Mouse (Mus musculus) 3134 (cell line): ENCODE data around the gene Tnfaip1.
"Not testable (repeated sequence)": the region's sequence is repeated elsewhere in the genome, so short reads cannot be mapped to it uniquely, and the experiment has no call there.

ENCODE experiments used
- DNase-seq: peaks from one replicate; pipeline ENCODE4 v3.0.0-alpha.2; 2011; ENCODE audit warnings: low spot score; ENCODE audit not compliant: insufficient read length; ENCODE audit errors: extremely low read depth

Gene Tnfaip1

GRCm38 (mm10) chr11:78536080-78536689 lies at the start of gene Tnfaip1, which contains the start of gene Ift20:
Gene Tnfaip1 (minus strand): TSS chr11:78536332.
Gene Ift20 (plus strand): TSS chr11:78536361.
- DNase-seq: peak; percentile 93

DNA sequence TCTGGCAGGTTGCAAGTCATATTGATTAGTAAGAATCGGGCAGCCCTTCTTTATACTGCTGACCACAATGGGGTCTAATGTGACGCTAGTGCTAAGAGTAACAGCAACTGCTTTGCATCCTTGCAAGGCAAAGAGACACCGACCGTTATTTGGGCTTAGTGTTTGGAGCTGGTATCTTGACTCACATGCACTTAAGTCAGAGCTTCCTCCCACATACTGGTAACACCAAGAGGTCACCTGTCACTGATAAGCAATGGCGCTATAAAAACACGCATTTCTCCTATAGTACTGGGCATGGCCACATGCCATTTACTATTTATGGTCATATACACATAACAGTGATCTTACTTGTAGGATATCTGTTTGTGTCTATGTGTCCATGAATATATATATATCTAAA lies 46.7 kb upstream of the Tnfaip1 start:
- DNase-seq: no peak

DNA sequence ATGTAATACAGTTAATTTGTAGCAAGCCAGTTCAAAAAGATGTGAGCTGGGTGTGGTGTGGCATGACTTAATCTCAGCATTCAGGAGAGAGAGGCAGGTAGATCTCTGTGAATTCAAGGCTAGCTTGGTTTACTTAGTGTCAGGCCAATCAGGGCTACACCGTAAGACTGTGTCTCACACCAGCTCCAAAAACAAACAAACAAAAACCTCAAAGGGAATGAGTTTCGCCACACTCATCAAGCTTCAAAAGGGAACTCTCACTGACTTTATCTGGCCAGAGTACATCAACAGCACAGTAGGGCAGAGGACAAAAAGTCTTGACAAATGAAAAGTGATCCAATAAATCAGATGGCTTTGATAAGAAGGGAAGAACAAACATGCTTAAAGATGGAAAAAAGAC lies 38.8 kb upstream of the Tnfaip1 start:
- no peak for DNase-seq

GRCm38 (mm10) chr11:78574536-78574935 lies 38.4 kb upstream of the Tnfaip1 start:
- DNase-seq: no peak

- DNase-seq: not testable (repeated sequence)
Measured at GRCm38 (mm10) chr11:78574031-78574430, 37.9 kb upstream of the Tnfaip1 start.

DNA sequence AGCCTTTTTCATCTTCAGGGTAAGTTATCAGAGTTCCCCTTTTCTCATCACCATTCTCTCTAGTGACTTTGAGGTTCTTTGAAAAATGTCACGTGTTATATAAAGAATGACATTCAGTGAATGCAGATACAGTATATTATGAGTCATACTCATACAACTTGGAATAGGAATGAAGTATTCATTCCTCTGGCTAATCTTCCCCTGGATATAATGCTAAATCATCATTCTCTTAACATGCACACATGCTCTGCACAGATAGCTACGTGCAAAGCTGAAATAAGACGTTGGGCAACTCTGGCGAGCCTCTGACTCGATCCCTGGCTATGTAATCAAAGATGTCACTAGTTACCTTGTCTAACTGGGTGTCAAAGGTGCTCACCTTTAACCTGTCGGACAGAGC lies 35.7 kb upstream of the Tnfaip1 start:
- DNase-seq: no peak

DNA sequence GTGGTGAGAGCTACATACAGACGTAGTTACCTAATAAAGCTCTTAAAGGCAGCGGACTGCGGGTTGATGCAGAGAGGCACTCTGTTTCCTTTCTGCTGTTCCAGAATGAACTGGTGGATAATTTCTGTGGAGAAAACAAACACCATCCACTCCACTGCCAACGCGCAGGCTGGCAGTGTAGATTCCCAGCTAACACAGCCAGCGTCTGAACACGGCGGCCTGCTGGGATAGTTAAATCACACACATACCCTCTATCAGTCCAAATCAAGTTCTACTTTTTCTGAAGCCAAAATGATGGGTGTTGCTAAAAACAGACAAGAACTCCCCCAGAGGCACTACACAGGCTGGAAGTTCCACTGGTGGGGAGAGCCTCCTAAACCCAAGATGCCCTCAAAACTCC lies 35.3 kb upstream of the Tnfaip1 start:
- DNase-seq: no peak

- no peak for DNase-seq
Measured at GRCm38 (mm10) chr11:78569806-78570205, 33.7 kb upstream of the Tnfaip1 start.

GRCm38 (mm10) chr11:78568827-78569226 lies 32.7 kb upstream of the Tnfaip1 start:
- no peak for DNase-seq

DNA sequence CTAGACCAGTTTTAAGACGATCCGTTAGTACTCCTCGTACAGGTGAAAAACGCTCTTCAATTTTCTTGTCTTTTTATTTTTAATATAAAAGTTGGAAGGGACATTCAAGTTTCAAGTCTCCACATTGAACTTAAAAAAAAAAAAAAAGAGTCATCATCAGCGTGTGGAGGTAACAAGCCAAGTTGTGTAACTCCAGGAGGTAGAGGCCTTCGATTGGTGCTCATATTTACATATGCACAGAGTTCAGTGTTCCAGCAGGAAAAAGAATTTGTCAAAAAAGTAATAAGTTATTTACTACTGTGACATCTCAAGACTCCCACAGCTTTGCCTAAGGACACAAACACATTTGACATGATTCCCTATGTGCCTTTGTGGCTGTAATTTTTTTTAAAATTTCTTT lies 31.5 kb upstream of the Tnfaip1 start:
- no peak for DNase-seq

DNA sequence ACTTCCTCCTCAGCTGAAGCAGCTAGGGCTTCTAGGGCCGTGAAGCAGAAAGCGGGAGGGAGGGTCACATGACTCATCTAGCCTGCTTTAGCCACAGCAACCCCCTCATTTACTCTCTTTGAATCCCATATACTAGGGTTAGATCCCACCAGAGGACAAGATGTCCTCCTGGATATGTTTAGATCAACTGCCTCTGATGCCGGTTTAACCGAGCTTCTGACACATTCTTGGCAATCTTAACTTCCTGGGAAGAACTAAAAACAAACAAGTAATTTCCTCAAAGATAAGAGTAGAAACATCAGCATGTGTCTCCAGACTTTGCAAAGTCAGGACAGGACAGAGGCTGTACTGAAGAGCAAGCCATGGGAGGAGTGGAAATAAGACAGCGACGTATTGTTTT lies 30.6 kb upstream of the Tnfaip1 start:
- no peak for DNase-seq

GRCm38 (mm10) chr11:78560447-78560846 lies 24.3 kb upstream of the Tnfaip1 start:
- DNase-seq: no peak

DNA sequence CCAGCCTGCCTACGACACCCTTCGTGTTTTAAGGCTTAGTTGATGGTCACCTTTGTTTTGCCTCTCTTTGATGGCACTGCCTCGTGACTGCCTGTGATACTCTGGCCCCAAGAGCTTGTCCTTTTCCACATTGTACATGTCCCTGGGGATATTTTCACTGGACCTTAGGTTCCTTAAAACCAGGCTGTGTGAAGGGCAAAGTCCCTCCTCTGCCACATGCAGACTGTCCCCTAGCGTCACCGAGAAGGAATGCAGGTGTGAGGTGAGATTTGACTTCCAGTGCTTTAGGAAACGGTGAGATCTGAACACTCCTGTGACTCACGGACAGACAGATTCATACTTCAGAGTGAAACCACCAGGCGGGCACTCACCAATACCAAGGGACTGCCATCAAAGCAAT lies 21.1 kb upstream of the Tnfaip1 start:
- DNase-seq: no peak

DNA sequence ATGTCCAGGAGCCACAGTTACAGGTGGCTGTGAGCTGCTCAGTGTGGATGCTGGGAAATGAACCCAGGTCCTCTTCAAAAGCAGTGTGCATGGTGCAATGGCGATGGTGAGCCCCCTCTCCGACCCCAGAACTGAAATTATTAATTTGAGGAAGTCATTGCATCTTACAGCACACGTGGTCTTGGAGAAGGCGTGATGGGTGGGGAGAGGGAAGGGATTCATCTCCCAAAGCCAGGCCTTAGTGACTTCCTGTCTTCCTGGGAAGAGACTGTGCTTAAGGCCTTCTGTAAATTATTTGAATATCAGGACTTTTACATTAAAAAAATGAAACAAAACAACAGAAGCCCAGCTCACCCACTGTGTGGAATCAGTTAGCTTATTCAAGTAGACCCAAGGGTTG lies 19.9 kb upstream of the Tnfaip1 start:
- DNase-seq: no peak

DNA sequence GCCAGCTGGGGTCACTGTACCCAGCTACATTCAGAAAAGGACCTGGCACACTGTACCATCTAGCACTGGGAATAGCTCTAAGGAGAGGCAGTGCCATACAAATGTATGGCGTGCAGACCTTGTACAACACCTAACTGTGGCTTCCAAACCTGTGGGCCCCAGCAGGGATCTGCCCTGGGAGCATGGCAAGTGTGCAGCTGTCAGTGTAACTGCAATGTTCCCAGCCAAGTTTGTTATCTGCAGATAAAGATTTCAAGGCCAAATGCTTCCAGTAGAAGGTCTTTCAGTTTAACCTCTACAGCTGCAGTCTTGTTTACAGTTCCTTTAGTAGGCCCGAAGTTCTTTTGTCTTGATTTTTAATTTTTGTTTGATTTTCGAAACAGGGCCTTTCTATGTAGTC lies 19.5 kb upstream of the Tnfaip1 start:
- no peak for DNase-seq

DNA sequence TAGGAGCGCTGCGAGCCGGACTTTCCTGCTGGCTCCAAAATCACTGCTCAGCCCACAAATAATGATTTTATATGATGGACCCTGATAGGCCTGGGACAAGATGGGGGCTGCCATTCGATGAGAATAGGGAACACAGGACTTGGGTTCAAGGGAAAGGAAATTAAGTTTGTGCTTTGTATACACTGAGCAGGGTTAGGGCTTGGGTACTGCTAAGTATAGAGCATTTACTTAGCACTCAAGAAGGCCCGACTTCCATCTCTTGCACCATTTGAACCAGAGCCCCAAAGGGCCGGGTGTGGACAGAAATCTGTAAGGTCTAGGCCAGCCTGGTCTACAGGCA lies 14.9 kb upstream of the Tnfaip1 start:
- no peak for DNase-seq

- peak; percentile 97 for DNase-seq
Measured at GRCm38 (mm10) chr11:78550168-78551058, 14.3 kb upstream of the Tnfaip1 start, which contains the start of gene Tmem97. Gene Tmem97 (minus strand): TSS chr11:78550777.

DNA sequence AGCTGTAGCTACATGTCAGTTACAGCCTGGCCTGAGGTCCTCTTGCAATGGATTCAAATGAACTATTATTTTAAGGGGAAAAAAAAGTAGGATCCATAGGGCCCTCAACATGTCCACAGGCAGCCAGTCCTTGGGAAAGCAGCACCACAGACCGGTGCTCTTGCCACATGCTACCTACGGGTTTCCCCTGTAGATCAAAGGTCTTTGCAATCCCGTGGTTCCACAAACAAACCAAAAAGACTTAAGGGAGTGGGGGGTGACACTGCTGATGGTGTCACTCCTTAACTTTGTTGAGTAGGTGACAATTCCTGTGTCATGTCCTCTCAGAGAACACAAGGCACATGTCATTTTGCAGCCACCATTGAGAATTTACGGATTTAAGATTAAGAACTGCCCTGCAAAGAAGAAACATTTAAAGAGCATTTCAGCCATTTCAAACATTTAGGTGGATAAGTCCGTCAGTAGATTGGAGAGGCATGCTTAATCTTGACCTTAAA lies 13.4 kb upstream of the Tnfaip1 start:
- no peak for DNase-seq

GRCm38 (mm10) chr11:78547718-78548460 lies 11.8 kb upstream of the Tnfaip1 start:
- DNase-seq: no peak

- no peak for DNase-seq
Measured at GRCm38 (mm10) chr11:78545181-78545580, 9.0 kb upstream of the Tnfaip1 start.

DNA sequence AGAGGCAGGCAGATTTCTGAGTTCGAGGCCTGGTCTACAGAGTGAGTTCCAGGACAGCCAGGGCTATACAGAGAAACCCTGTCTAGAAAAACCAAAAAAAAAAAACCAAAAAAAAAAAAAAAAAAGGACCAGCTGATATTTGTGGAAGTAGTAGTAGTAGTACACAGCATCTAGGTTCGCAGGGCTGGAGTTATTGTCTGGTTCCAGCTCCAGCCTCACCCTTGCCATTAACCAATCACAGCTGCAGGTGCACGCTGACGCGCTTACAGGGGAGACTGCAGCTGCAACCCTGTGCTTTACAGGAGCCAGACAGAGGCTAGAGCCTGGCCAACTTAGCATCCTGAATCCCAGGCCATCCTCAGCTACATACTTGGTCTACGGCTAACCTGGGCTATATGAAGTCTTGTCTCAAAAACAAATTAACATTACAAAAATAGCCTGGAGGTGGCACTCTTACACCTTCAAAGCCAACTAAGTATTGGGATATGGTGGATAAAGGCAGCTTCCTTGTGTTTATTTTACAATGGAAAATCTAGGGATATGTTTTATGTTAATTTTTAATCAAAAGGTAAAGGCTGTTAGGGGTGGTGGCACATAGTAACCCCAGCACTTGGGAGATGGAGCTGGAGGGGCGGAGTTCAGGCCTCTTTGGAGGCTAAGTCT lies 8.4 kb upstream of the Tnfaip1 start:
- DNase-seq: no peak
